In the genomic region with DNA sequence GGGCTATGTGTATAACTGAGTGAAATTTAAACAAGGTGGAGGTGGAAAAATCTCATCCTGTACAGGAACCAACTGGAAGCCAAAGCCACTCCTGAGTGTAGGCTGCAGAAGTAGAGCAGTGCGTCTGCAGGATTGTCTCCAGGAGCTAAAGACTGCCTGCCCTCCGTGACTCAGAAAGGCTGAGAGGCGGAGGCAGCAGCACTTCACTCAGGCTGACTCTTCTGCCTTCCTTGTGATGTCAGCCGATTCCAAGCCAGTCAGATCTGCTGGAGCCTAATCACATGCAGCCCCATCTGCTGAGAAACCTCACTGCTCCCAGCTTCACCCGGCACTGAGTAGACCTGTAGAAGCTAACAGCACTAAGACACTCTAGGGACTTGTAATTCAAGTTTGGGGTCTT, we compare ENCODE assay signal across 28 mouse cellular contexts. TPM values are rescaled to one million over a fixed set of nuclear protein-coding genes. Genes with fewer than 3 reads are reported as not detected.
"Had no signal": no experiment of that assay in that cellular context is flagged by ENCODE, and none has a peak within 500 bp of the region (broad histone marks: within the 10 kb centered on the region; RNA-seq: fewer than 3 reads in every experiment).

No protein-coding gene starts in this region.

- H3K27ac ChIP-seq: midbrain, embryonic 10.5 days; midbrain, embryonic 12.5 days; neural tube, embryonic 13.5 days; neural tube, embryonic 15.5 days had no signal

- H3K9me3 ChIP-seq: midbrain, embryonic 10.5 days; midbrain, embryonic 12.5 days; neural tube, embryonic 13.5 days; neural tube, embryonic 15.5 days had no signal

- DNase-seq: lung, adult 18-20 months; lung, embryonic 14.5 days; lung, postnatal 10 days; lung, postnatal 4 days; midbrain, embryonic 14.5 days; retina, postnatal 1 day; right cerebral cortex, postnatal 25 days; right cerebral cortex, postnatal 4 days; spleen, adult 18-20 months; thymus, adult 2 months; thymus, postnatal 25 days; thymus, postnatal 4 days had no signal

- H3K4me3 ChIP-seq: midbrain, embryonic 10.5 days; midbrain, embryonic 12.5 days; myocyte; neural tube, embryonic 13.5 days; neural tube, embryonic 15.5 days had no signal

- H3K9ac ChIP-seq: lung, embryonic 14.5 days; midbrain, embryonic 12.5 days; neural tube, embryonic 13.5 days; neural tube, embryonic 15.5 days had no signal

- H3K4me2 ChIP-seq: lung, embryonic 14.5 days; midbrain, embryonic 12.5 days; neural tube, embryonic 13.5 days; neural tube, embryonic 15.5 days had no signal

- H3K27me3 ChIP-seq: midbrain, embryonic 12.5 days; neural tube, embryonic 13.5 days; neural tube, embryonic 15.5 days had no signal

- H3K4me1 ChIP-seq: midbrain, embryonic 10.5 days; midbrain, embryonic 12.5 days; neural tube, embryonic 13.5 days; neural tube, embryonic 15.5 days had no signal

- ATAC-seq: midbrain, embryonic 16.5 days had no signal

RNA-seq across cellular contexts. Expression of a gene that starts 8.7 kb away (rescaled TPM):
- total RNA-seq: megakaryocyte, adult 5-6 weeks had no signal
- polyA plus RNA-seq: liver, embryonic 16.5 days; lung, embryonic 14.5 days; lung, embryonic 16.5 days; midbrain, embryonic 10.5 days; midbrain, embryonic 12.5 days; midbrain, embryonic 14.5 days; midbrain, embryonic 16.5 days; myocyte; neural tube, embryonic 11.5 days; neural tube, embryonic 15.5 days; small intestine, adult 2 months; stomach, embryonic 14.5 days; stomach, embryonic 16.5 days; thymus, adult 2 months; urinary bladder, adult 2 months had no signal

RNA-seq across cellular contexts. Expression of a gene that starts 11.0 kb away (rescaled TPM):
- total RNA-seq: megakaryocyte, adult 5-6 weeks; megakaryocyte-erythroid progenitor cell, adult 5-6 weeks had no signal
- polyA plus RNA-seq: liver, embryonic 16.5 days; lung, embryonic 14.5 days; lung, embryonic 16.5 days; midbrain, embryonic 10.5 days; midbrain, embryonic 12.5 days; midbrain, embryonic 14.5 days; midbrain, embryonic 16.5 days; myocyte; neural tube, embryonic 11.5 days; neural tube, embryonic 13.5 days; neural tube, embryonic 15.5 days; small intestine, adult 2 months; stomach, embryonic 16.5 days; urinary bladder, adult 2 months had no signal

RNA-seq across cellular contexts. Expression of a gene that starts 37.0 kb away (rescaled TPM):
- total RNA-seq: megakaryocyte, adult 5-6 weeks; megakaryocyte-erythroid progenitor cell, adult 5-6 weeks had no signal
- polyA plus RNA-seq: liver, embryonic 16.5 days; lung, embryonic 14.5 days; lung, embryonic 16.5 days; midbrain, embryonic 10.5 days; midbrain, embryonic 12.5 days; midbrain, embryonic 14.5 days; midbrain, embryonic 16.5 days; myocyte; neural tube, embryonic 11.5 days; neural tube, embryonic 13.5 days; neural tube, embryonic 15.5 days; small intestine, adult 2 months; stomach, embryonic 14.5 days; stomach, embryonic 16.5 days; thymus, adult 2 months; urinary bladder, adult 2 months had no signal

RNA-seq across cellular contexts. Expression of a gene that starts 43.4 kb away (rescaled TPM):
- total RNA-seq: megakaryocyte, adult 5-6 weeks; megakaryocyte-erythroid progenitor cell, adult 5-6 weeks had no signal
- polyA plus RNA-seq: liver, embryonic 16.5 days; lung, embryonic 14.5 days; lung, embryonic 16.5 days; midbrain, embryonic 10.5 days; midbrain, embryonic 12.5 days; myocyte; small intestine, adult 2 months; stomach, embryonic 14.5 days; stomach, embryonic 16.5 days; testis, adult 2 months; urinary bladder, adult 2 months had no signal
